Mouse (Mus musculus) cortical plate, adult 2 months (tissue): ENCODE measurements around the gene Ado.

Source experiments
- CTCF ChIP-seq: fragments of 200-500 bp; IDR thresholded peaks from 2 replicates; pipeline ENCODE4 v1.5.1; 2011; ENCODE audit warnings: mild to moderate bottlenecking, control low read depth, low read length; ENCODE audit not compliant: insufficient read depth; ENCODE audit errors: extremely low read depth
- POLR2A ChIP-seq: fragments of 200-500 bp; IDR thresholded peaks from 2 replicates; pipeline ENCODE4 v1.6.1; 2011; ENCODE audit warnings: mild to moderate bottlenecking, low read length, control low read depth; ENCODE audit not compliant: insufficient read depth; ENCODE audit errors: extremely low read depth

DNA sequence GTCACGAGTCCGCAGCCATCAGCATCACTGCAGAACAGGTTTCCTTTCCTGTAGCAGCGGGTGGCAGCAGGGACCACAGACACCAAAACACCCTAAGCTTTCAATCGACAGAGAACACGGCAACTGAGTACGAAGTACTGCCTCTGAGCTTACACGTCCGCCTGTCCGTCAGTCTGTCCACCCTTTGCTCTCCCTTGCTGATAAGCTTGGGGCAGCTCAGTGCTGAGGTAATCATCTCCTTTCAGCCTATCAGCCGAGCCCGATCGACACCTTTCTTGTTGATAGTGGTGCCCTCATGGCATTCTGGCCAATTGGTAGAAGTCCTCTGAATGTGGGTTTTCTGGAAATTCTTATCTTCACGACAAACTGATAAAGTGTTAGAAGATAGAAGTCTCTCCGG lies 22.7 kb upstream of the Ado start:
- no peak for TF ChIP-seq POLR2A
- no peak for TF ChIP-seq CTCF
